Mouse (Mus musculus) forebrain, postnatal 0 days (tissue): Measurements from ENCODE around the gene Cd38. TPM values are rescaled to one million over a fixed set of nuclear protein-coding genes. Genes with fewer than 3 reads are reported as not detected.
A peak's percentile ranks its signal among the peaks of the same experiment; 100 is the strongest.

Experiments used
- ATAC-seq: fragments of 200-750 bp; cut with Nextera tagmentation; 2 replicates; pipeline ENCODE4 v1.8.0; 2017; ENCODE audit warnings: mild to moderate bottlenecking, moderate library complexity
- DNase-seq: peaks from one replicate; pipeline ENCODE4 v3.0.0-alpha.2; 2015
- H3K27ac ChIP-seq: fragments of 300-500 bp; sonication (generic); 2 replicates; pipeline ENCODE4 v1.5.1; 2014; ENCODE audit warnings: low read depth, mild to moderate bottlenecking, antibody characterized with exemption, low read length, moderate library complexity, mixed read lengths
- H3K27me3 ChIP-seq: fragments of 300-500 bp; sonication (generic); 2 replicates; pipeline ENCODE4 v1.6.1; 2014; ENCODE audit warnings: mild to moderate bottlenecking, low read length, mixed read lengths; ENCODE audit not compliant: insufficient read depth
- H3K36me3 ChIP-seq: fragments of 300-500 bp; sonication (generic); 2 replicates; pipeline ENCODE4 v1.6.1; 2014; ENCODE audit warnings: mild to moderate bottlenecking, moderate library complexity; ENCODE audit not compliant: insufficient read depth
- H3K4me1 ChIP-seq: fragments of 300-500 bp; sonication (generic); 2 replicates; pipeline ENCODE4 v1.6.1; 2014; ENCODE audit warnings: antibody characterized with exemption; ENCODE audit not compliant: insufficient read depth
- H3K4me2 ChIP-seq: fragments of 300-500 bp; sonication (generic); 2 replicates; pipeline ENCODE4 v1.6.1; 2014; ENCODE audit warnings: low read depth, mild to moderate bottlenecking, moderate library complexity
- H3K4me3 ChIP-seq: fragments of 300-500 bp; sonication (generic); 2 replicates; pipeline ENCODE4 v1.5.1; 2014; ENCODE audit warnings: low read depth, low read length, mixed read lengths
- H3K9ac ChIP-seq: fragments of 300-500 bp; sonication (generic); 2 replicates; pipeline ENCODE4 v1.6.1; 2014; ENCODE audit warnings: mild to moderate bottlenecking
- H3K9me3 ChIP-seq: fragments of 300-500 bp; sonication (generic); 2 replicates; pipeline ENCODE4 v1.6.1; 2016; ENCODE audit warnings: low read length
- CTCF ChIP-seq: sonication (generic); IDR thresholded peaks from 2 replicates; pipeline ENCODE4 v1.5.1; 2016; ENCODE audit warnings: antibody characterized with exemption, control low read depth, low read depth
- WGBS: fragments of 180-500 bp; shearing (Covaris S2); extraction: QIAGEN DNeasy Blood & Tissue Kit; methylation state at CpG from one replicate; pipeline ENCODE4 v1.1.7; 2014; 5-methylcytosine and 5-hydroxymethylcytosine counted together
- polyA plus RNA-seq: library from polyadenylated mRNA; unstranded; fragments of >200 nt; fragmentation: Nextera tagmentation; extraction: Ambion mirVana; gene quantifications from 2 replicates; pipeline ENCODE4 v1.2.1, GENCODE M21; 2015
- total RNA-seq: library from RNA; depleted of rRNA; stranded (reverse); fragments of >200 nt; gene quantifications from 2 replicates; pipeline ENCODE4 v1.2.3, GENCODE M21; 2014; rRNA removed

The Cd38 gene
- total and polyA plus RNA-seq, 2 experiments from 2014 or later = 2.3 to 2.4 TPM

DNA sequence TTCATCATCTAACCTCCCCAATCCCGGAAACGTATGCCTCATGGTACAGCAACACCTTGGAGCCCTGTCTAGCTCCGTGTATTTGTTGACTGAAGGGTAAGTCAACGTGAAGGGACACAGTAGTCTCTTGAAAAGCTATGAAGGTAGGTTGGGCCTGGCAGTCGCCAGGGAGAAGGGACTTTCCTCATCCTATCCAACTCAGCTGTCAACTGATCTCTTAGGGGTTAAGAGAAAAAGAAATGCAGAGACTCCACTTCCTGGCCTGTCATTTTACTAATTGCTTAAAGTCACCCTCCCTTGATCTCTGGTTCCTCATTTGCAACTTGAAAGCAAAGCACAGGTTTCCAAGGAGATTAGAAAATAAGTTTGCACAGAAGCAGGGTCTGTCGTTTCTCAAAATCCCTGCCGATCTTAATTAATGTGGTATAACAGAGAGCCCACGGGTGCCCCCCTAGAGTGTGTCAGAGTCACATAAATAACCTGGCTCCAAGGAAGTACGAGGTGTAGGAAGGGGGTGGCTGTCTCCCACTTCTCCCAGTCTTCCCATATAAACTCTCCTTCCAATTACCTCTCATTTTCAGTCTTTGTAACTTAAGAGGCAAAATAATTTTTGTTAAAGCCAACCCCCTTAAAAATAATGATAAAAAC is 79.1 kb downstream of the Cd38 start:
- H3K27me3 ChIP-seq = no peaks in the 10 kb centered on the region
- no peak overlapping the region for H3K27ac ChIP-seq
- ATAC-seq = peak; percentile 45; the same call in 1 of the 2 replicates
- WGBS = 30% methylated on average over 9 of the region's 9 CpGs
- TF ChIP-seq CTCF = no peak
- no peaks in the 10 kb centered on the region for H3K36me3 ChIP-seq
- H3K4me1 ChIP-seq = peaks cover 4% of the 10 kb centered on the region
- H3K9ac ChIP-seq = no peak overlapping the region
- H3K4me2 ChIP-seq = peak overlapping the region; percentile 45
- no peak for DNase-seq
- H3K9me3 ChIP-seq = no peaks in the 10 kb centered on the region
- peak overlapping the region; percentile 25 for H3K4me3 ChIP-seq

DNA sequence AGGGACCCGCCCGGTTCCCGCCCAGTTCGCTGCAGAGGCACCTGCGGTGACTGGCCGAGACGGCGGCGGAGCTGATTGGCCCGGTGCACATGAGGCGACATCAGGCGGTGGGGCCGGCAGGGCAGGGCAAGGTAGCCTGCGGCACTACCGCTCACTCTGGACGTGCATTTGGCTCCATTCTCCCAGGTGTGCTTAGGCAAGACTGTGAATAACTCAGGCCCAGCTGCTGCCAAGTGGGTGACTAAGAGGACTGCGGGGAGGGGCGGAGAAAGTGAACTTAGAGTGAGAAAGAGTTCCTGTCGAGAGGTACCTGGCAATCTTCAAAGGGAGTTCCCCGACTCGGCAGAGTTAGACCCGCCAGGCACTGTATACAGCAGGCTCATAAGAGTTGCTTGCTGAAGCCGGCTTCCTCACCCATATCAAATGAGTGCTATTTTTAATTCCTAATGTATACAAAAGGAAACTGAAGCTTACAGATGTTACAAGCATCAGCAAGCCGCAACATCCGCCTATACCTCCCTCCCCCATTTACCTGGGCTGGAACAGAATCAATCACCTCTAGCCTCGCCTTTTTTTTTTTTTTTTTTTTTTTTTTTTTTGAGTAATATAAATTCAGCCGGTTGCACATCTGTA is 79.9 kb downstream of the Cd38 start:
- TF ChIP-seq CTCF = no peak
- Histone ChIP-seq H3K4me3 (peak overlapping the region; percentile 25), H3K9me3 (no peaks in the 10 kb centered on the region), H3K9ac (peak overlapping the region; percentile 6; the same call in 1 of the 2 replicates), H3K27ac (no peak overlapping the region), H3K36me3 (no peaks in the 10 kb centered on the region), H3K4me2 (peak overlapping the region; percentile 45), H3K4me1 (peaks cover 4% of the 10 kb centered on the region), H3K27me3 (no peaks in the 10 kb centered on the region)
- 2% methylated on average over 27 of the region's 27 CpGs for WGBS
- peak; percentile 4 for DNase-seq
- peak; percentile 61 for ATAC-seq

DNA sequence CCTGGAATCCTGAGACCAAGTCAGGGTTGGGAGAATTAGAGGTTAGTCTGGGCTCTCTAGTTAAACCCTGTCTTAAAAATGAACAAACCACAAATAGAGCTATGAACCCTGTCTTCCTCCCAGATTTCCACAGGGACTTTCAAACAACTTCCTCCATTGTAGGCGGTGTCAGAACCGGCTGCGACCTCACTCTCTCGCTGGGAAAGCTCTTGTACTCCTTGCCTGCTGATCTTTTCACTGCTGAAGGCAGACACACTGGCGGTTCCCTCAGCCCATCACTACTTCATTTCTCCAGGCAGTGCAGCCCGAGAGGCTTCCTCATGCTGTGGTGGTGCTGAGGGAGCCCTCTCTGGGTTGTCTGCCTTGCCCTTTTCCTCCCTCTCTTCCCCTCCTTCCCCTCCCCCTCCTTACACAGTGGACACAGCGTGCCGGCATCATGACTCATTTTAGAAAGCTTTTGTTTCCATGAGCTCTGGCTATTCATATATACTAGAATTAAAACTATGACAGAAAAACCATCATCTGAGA is 80.5 kb downstream of the Cd38 start:
- no peak overlapping the region for H3K27ac ChIP-seq
- 4% methylated on average over 8 of the region's 8 CpGs for WGBS
- H3K4me1 ChIP-seq = peaks cover 4% of the 10 kb centered on the region
- H3K36me3 ChIP-seq = no peaks in the 10 kb centered on the region
- no peaks in the 10 kb centered on the region for H3K9me3 ChIP-seq
- H3K4me2 ChIP-seq = peak overlapping the region; percentile 45
- H3K4me3 ChIP-seq = no peak overlapping the region
- ATAC-seq (no peak), DNase-seq (no peak)
- H3K9ac ChIP-seq = no peak overlapping the region
- no peaks in the 10 kb centered on the region for H3K27me3 ChIP-seq
- TF ChIP-seq CTCF = no peak

DNA sequence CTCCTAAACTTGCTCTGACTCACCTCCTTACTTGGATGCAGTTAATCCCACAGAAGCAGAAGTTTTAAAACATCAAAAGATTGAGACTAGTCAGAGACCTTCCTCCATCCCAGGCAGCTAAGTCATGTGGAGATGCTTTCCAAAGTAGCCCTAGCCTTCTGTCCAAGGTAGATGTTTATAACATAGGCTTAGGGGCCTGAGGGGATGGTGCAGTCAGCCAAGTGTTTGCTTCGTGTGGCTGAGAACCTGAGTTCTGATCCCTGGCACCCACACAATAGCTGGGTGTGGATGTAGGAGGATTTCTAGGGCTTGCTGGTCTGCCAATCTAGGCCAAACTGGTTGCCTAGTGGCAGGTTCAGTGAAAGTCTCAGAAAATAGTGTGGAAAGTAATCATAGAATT is 84.9 kb downstream of the Cd38 start:
- ATAC-seq = no peak
- WGBS = 54% methylated on average over 1 of the region's 1 CpGs

DNA sequence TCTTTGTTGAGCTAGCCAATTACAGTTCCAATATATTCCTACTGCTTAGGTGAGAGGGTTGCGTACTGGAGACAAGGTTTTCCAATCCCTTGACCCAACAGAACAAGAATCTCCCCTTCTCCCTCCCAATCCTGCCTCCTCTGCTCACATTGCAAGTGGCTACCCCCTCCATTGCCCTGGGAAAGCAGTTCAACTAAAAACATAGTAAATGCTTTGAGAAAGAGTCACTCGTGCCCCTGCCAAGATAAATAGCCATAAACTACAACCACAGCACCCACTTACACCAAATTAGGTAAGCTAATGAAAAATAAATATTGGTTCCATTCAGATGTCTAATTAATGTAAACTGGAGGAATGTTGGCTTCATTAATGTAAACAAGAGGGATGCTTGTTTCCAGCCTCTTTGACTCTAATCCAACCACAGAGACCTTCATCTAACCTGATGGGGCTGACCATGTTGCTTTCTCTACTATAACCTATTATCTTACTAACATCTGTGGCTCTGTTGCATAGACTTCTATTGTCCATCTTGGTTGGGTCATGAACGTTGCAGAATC is 91.6 kb downstream of the Cd38 start:
- no peaks in the 10 kb centered on the region for H3K4me1 ChIP-seq
- no peak overlapping the region for H3K9ac ChIP-seq
- ATAC-seq (no peak), DNase-seq (no peak)
- H3K27me3 ChIP-seq = no peaks in the 10 kb centered on the region
- H3K9me3 ChIP-seq = no peaks in the 10 kb centered on the region
- no peaks in the 10 kb centered on the region for H3K36me3 ChIP-seq
- 75% methylated on average over 3 of the region's 3 CpGs for whole genome bisulfite sequencing
- H3K27ac ChIP-seq = no peak overlapping the region
- H3K4me3 ChIP-seq = no peak overlapping the region
- no peak overlapping the region for H3K4me2 ChIP-seq
- no peak for TF ChIP-seq CTCF

More for the DNA sequence above, 84.9 kb downstream of the Cd38 start:
- TF ChIP-seq CTCF = no peak
- H3K27ac ChIP-seq = no peak overlapping the region
- DNase-seq = no peak
- no peak overlapping the region for H3K9ac ChIP-seq
- no peaks in the 10 kb centered on the region for H3K9me3 ChIP-seq
- H3K4me2 ChIP-seq = no peak overlapping the region
- no peaks in the 10 kb centered on the region for H3K36me3 ChIP-seq
- no peak overlapping the region for H3K4me3 ChIP-seq
- H3K4me1 ChIP-seq = peaks cover 4% of the 10 kb centered on the region
- H3K27me3 ChIP-seq = no peaks in the 10 kb centered on the region

DNA sequence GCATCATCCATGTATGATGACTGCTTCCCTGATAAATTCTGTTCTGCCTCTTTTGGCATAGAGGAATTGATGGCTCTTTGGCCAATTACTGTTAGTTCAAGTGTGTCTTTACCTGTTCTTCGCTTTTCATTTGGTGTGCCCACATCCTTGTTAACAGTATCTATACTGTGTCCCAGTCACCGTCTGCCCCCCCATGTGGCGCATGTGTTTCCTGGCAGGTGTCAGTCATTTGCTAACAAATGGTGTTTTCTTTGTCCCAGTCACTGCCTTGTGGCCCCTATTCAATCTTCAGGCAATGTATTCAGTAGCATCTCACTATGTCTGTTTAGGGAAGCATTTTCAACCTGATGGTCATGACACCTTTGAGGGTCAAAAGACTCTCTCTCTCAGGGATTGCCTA is 92.7 kb downstream of the Cd38 start:
- H3K27ac ChIP-seq = no peak overlapping the region
- H3K27me3 ChIP-seq = no peaks in the 10 kb centered on the region
- no peaks in the 10 kb centered on the region for H3K36me3 ChIP-seq
- H3K4me1 ChIP-seq = no peaks in the 10 kb centered on the region
- ATAC-seq (no peak), DNase-seq (no peak)
- no peak for TF ChIP-seq CTCF
- H3K4me2 ChIP-seq = no peak overlapping the region
- no peak overlapping the region for H3K9ac ChIP-seq
- no peaks in the 10 kb centered on the region for H3K9me3 ChIP-seq
- no peak overlapping the region for H3K4me3 ChIP-seq
- WGBS = 92% methylated on average over 3 of the region's 3 CpGs

Other genes starting within 250 kb of the Cd38 start
- gene Cc2d2a, start 206.2 kb upstream of the Cd38 start, total RNA-seq = 9.4 and 10.2 TPM in 2 replicates
- 3.2 and 5.6 TPM in 2 replicates for gene Cc2d2a, start 206.2 kb upstream of the Cd38 start, polyA plus RNA-seq
- gene Bst1, start 49.7 kb upstream of the Cd38 start, total RNA-seq = 0.08 and 0.76 TPM in 2 replicates
- gene Bst1, start 49.7 kb upstream of the Cd38 start, polyA plus RNA-seq = 0.11 TPM in 1 of 2 replicates, not detected in the other
- gene Fbxl5, start 46.9 kb upstream of the Cd38 start, total RNA-seq = 124 and 132 TPM in 2 replicates
- gene Fbxl5, start 46.9 kb upstream of the Cd38 start, polyA plus RNA-seq = 70.1 and 77.1 TPM in 2 replicates
- gene Gm7879, start 44.6 kb downstream of the Cd38 start, total RNA-seq = 0.38 TPM in 1 of 2 replicates, not detected in the other
- not detected in 2 replicates for gene Gm7879, start 44.6 kb downstream of the Cd38 start, polyA plus RNA-seq
- 9.2 and 12.6 TPM in 2 replicates for gene Fgfbp1, start 113.2 kb downstream of the Cd38 start, total RNA-seq
- 10.6 and 11.1 TPM in 2 replicates for gene Fgfbp1, start 113.2 kb downstream of the Cd38 start, polyA plus RNA-seq
- gene Prom1, start 233.5 kb downstream of the Cd38 start, total RNA-seq = 12.5 and 18.1 TPM in 2 replicates
- gene Prom1, start 233.5 kb downstream of the Cd38 start, polyA plus RNA-seq = 14.4 and 15.4 TPM in 2 replicates